Mouse (Mus musculus) small intestine, adult 2 months (tissue): Measurements from ENCODE around the gene Pecr.

Source experiments
- CTCF ChIP-seq: fragments of 200-500 bp; IDR thresholded peaks from 2 replicates; pipeline ENCODE4 v1.5.1; 2012; ENCODE audit warnings: low read depth, mild to moderate bottlenecking, control low read depth, inconsistent platforms, low read length, moderate library complexity, mixed read lengths; ENCODE audit not compliant: insufficient replicate concordance, insufficient read length; ENCODE audit errors: extremely low read depth
- POLR2A ChIP-seq: fragments of 200-500 bp; IDR thresholded peaks from 2 replicates; pipeline ENCODE4 v1.6.1; 2012; ENCODE audit warnings: low read depth, mild to moderate bottlenecking, control low read depth, inconsistent platforms, low read length, moderate library complexity

GRCm38 (mm10) chr1:72256381-72257256, 27.5 kb downstream of the Pecr start:
- TF ChIP-seq POLR2A, result no peak
- no peak for TF ChIP-seq CTCF
